Mouse (Mus musculus): ENCODE data around the gene Olfr965.
"Not testable (repeated sequence)": the region's sequence is repeated elsewhere in the genome, so short reads cannot be mapped to it uniquely, and the experiment has no call there.

The Olfr965 gene

DNA sequence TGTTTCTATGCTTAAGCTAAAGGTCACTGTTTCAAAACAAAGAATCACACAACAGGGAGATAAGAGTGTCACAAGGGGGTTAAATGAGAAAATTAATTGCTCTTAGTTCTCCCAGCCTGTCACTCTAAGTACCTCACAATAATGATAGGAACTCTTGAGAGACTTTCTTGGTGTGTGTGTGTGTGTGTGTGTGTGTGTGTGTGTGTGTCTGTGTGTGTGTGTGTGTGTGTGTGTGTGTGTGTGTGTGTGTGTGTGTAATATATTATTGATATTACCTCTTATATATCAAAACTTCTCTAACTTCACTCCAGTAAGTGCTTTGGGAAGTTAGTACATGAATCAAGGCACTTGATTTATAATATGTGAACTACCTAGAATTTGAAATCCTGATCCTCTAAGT, at the start of gene Olfr965:
Olfr965 (plus strand) TSS at position 301 of the 400 bp plus-strand sequence.
- DNase-seq (ENCODE audit: low read depth, low spot score), result no peak

DNA sequence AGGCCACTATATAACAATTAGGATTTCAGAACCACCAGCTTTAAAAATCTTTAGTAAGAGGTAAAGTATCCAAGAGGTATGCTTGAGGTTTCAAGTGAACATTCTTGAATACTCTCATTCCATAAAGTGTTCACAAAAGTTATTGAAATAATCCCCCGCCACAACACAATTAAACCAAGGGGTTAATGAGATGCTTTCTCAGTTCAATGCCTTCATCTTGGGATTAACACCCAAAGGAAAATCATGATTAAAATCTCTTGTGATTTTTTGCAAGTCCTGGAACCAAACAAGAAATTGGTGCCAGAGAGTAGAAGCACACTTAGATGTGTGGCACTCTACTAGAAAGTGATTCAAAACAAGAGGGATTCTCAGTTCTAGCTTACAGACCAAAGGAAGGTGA, 44.2 kb upstream of the Olfr965 start, which contains the start of gene Olfr963:
Olfr963 (plus strand) TSS at position 301 of the 400 bp plus-strand sequence.
- no peak for DNase-seq (ENCODE audit: low read depth, low spot score)

GRCm38 (mm10) chr9:39669723-39670122, 41.4 kb upstream of the Olfr965 start:
- no peak for DNase-seq (ENCODE audit: low read depth, low spot score)

GRCm38 (mm10) chr9:39674820-39675219, 36.3 kb upstream of the Olfr965 start:
- DNase-seq (ENCODE audit: low read depth, low spot score), result no peak

DNA sequence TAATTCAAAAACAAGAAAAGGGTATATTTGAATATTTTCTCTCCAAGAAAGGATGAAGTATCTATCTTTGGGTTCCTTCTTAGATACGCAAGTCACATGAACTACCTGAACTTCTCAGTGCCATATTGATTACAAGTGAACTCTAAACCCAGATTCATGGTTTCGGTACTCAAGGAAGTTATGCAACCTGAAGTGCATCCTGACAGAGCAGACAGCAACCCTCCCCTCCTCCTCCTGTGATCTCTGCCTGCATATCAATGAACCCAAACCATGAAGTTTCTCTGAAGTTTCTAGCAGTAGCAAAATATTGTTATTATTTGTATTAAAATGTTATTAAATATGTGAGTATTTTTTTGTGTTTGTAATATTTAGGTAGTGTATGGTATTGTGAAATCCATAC, 32.6 kb upstream of the Olfr965 start:
- no peak for DNase-seq (ENCODE audit: low read depth, low spot score)

DNA sequence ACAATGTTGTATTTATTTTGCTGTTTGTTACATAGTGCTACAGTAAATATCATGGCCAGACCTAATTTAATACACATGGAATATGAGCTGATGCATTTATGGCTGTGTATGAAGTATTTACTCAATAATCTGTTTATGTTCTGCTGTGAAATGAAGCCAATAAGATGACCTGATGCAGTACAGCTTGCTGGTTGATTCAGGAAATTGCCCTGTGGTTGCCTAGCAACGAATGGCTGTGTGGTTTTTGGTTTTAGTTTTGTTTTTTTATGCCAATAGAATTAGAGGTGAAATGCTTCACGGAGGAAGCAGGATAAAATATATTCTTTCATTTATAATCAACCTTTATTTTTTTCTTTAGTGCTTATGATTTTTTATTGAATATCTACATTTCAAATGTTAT, 31.9 kb upstream of the Olfr965 start:
- DNase-seq (ENCODE audit: low read depth, low spot score), result no peak

GRCm38 (mm10) chr9:39701123-39701522, 10.0 kb upstream of the Olfr965 start:
- DNase-seq (ENCODE audit: low read depth, low spot score), result not testable (repeated sequence)

GRCm38 (mm10) chr9:39707017-39707416, 4.1 kb upstream of the Olfr965 start, which contains the start of gene Olfr149:
TSS of gene Olfr149 (minus strand) at chr9:39707117.
- DNase-seq (ENCODE audit: low read depth, low spot score), result no peak

GRCm38 (mm10) chr9:39708958-39709357, 2.2 kb upstream of the Olfr965 start:
- DNase-seq (ENCODE audit: low read depth, low spot score), result no peak

GRCm38 (mm10) chr9:39730678-39731077, 19.5 kb downstream of the Olfr965 start, which contains the start of gene Olfr150:
TSS of gene Olfr150 (plus strand) at chr9:39730978.
- no peak for DNase-seq (ENCODE audit: low read depth, low spot score)

DNA sequence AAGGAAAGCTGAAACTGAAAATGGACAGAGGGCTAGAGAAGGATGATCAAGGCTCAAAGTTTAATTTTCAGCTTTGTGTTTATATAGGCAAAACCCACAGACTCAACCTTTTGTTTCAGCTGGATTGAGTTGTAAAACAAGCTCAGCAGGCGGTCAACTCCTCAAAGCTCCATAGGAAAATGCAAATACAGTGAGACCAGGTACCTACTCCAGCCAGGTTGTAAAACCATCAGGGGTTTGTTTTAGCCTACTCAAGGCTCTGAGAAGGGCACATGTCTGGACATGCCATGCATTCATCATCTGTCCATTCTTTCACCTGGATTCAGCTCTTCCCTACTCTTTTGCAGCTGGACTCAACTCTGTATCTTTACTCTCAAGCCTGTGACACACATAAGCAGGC, 29.6 kb downstream of the Olfr965 start:
- no peak for DNase-seq (ENCODE audit: low read depth, low spot score)

DNA sequence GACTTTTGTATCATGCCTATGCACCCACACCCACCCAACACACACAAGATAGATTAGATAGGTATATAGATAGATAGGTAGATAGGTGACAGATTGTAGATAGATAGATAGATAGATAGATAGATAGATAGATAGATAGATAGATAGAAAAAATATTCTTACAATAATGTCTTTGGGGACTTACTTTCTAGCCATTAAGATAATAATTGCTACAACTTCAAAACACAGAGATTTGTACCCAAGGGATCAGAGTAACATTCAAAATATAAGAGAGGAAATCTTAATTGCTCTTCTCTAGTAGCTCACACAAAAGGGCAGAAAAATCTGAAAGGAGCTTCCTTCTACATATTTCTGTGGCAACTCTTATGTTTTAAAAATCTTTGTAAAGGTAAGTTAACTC, 34.8 kb downstream of the Olfr965 start, which contains the start of gene Olfr967:
Olfr967 (plus strand) TSS at position 301 of the 400 bp plus-strand sequence.
- DNase-seq (ENCODE audit: low read depth, low spot score), result no peak

DNA sequence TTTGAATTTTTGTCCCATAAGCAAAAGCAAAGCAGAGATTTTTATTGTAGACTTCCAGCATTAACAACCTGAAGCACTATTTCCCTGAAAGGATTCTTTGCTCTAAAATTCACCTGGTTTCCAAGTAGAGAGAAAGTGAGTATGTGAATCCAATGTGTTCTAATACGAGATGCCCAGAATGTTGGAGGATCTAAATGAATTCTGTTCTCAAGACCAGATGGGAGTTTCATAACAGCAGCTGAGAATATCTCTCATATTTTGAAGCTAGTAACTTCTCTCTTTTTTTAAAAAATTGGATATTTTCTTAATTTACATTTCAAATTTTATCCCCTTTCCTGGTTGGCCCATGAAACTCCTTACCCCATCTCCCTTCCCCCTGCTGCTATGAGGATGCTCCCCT, 35.3 kb downstream of the Olfr965 start:
- DNase-seq (ENCODE audit: low read depth, low spot score), result no peak
